Mouse (Mus musculus) MEL (cell line): ENCODE data around the gene Mxd4. TPM values are rescaled to one million over a fixed set of nuclear protein-coding genes. Genes with fewer than 3 reads are reported as not detected.

Experiments used
- DNase-seq: peaks from one replicate; pipeline ENCODE4 v3.0.0; 2011; ENCODE audit warnings: low read depth, low spot score
- H3K27ac ChIP-seq: 2 replicates; pipeline ENCODE4 v1.5.1; 2012; ENCODE audit warnings: low read depth, mild to moderate bottlenecking, control low read depth, low read length, moderate library complexity; ENCODE audit not compliant: control insufficient read depth
- H3K27me3 ChIP-seq, 2 experiments: fragments of 150-350 bp in 1 of 2; sonication (generic) in 1 of 2; 2 replicates each; pipeline ENCODE4 v1.6.1; 2012; ENCODE audit warnings: low read length in 2 of 2, mild to moderate bottlenecking in 2 of 2, improper control_type of control experiment in 1 of 2, moderate library complexity in 1 of 2; ENCODE audit not compliant: insufficient read depth in 2 of 2, control insufficient read depth in 1 of 2
- H3K36me3 ChIP-seq, 2 experiments: 2 replicates each; pipeline ENCODE4 v1.6.1; 2012 to 2014; ENCODE audit warnings: low read length in 2 of 2, improper control_type of control experiment in 1 of 2, inconsistent platforms in 1 of 2, mild to moderate bottlenecking in 1 of 2; ENCODE audit not compliant: insufficient read depth in 2 of 2, control insufficient read depth in 1 of 2
- H3K4me1 ChIP-seq, 2 experiments: fragments of 150-350 bp in 1 of 2; sonication (generic) in 1 of 2; 2 replicates each; pipeline ENCODE4 v1.6.1; 2012; ENCODE audit warnings: low read length in 2 of 2, improper control_type of control experiment in 1 of 2, mild to moderate bottlenecking in 1 of 2; ENCODE audit not compliant: insufficient read depth in 2 of 2, control insufficient read depth in 1 of 2
- H3K4me3 ChIP-seq, 2 experiments: fragments of 150-350 bp in 1 of 2; sonication (generic) in 1 of 2; 2 replicates each; pipeline ENCODE4 v1.5.1; 2012; ENCODE audit warnings: low read depth in 2 of 2, low read length in 2 of 2, mild to moderate bottlenecking in 2 of 2, moderate library complexity in 2 of 2, control low read depth in 1 of 2, improper control_type of control experiment in 1 of 2; ENCODE audit not compliant: control insufficient read depth in 1 of 2, insufficient read depth in 1 of 2
- H3K79me2 ChIP-seq: 2 replicates; pipeline ENCODE4 v1.6.1; 2012; ENCODE audit warnings: mild to moderate bottlenecking, low read length, moderate library complexity; ENCODE audit not compliant: control insufficient read depth, poor library complexity, insufficient read depth
- H3K9ac ChIP-seq: 2 replicates; pipeline ENCODE4 v1.6.1; 2012; ENCODE audit warnings: low read depth, mild to moderate bottlenecking, control low read depth, low read length, moderate library complexity; ENCODE audit not compliant: control insufficient read depth, poor library complexity, severe bottlenecking
- H3K9me3 ChIP-seq: fragments of 150-350 bp; sonication (generic); replicated peaks from 2 replicates; pipeline ENCODE4 v1.6.1; 2012; ENCODE audit warnings: mild to moderate bottlenecking, low read length, improper control_type of control experiment, moderate library complexity; ENCODE audit not compliant: insufficient read depth
- CHD1 ChIP-seq: IDR thresholded peaks from 2 replicates; pipeline ENCODE4 v1.6.1; 2012; ENCODE audit warnings: low read depth, mild to moderate bottlenecking, inconsistent platforms, low read length, improper control_type of control experiment
- E2F4 ChIP-seq: IDR thresholded peaks from 2 replicates; pipeline ENCODE4 v1.6.1; 2011; ENCODE audit warnings: low read depth, low read length, improper control_type of control experiment, borderline replicate concordance
- ELF1 ChIP-seq: IDR thresholded peaks from 2 replicates; pipeline ENCODE4 v1.6.1; 2014; ENCODE audit warnings: low read depth, mild to moderate bottlenecking, inconsistent platforms, low read length, improper control_type of control experiment, moderate library complexity
- GATA1 ChIP-seq: IDR thresholded peaks from 2 replicates; pipeline ENCODE4 v1.6.1; 2011; ENCODE audit warnings: low read depth, low read length, improper control_type of control experiment
- MAX ChIP-seq: IDR thresholded peaks from 2 replicates; pipeline ENCODE4 v1.6.1; 2011; ENCODE audit warnings: low read length, improper control_type of control experiment
- MEF2A ChIP-seq: IDR thresholded peaks from 2 replicates; pipeline ENCODE4 v1.6.1; 2014; ENCODE audit warnings: low read depth, mild to moderate bottlenecking, inconsistent platforms, low read length, improper control_type of control experiment; ENCODE audit not compliant: poor library complexity, insufficient replicate concordance, severe bottlenecking; ENCODE audit errors: extremely low read depth
- MYC ChIP-seq: IDR thresholded peaks from 2 replicates; pipeline ENCODE4 v1.6.1; 2011; ENCODE audit warnings: low read depth, mild to moderate bottlenecking, low read length, improper control_type of control experiment, moderate library complexity
- NRF1 ChIP-seq: IDR thresholded peaks from 2 replicates; pipeline ENCODE4 v1.6.1; 2014; ENCODE audit warnings: low read depth, mild to moderate bottlenecking, inconsistent platforms, low read length, improper control_type of control experiment, moderate library complexity; ENCODE audit not compliant: poor library complexity, insufficient read depth, severe bottlenecking
- POLR2AphosphoS5 ChIP-seq: IDR thresholded peaks from 2 replicates; pipeline ENCODE4 v1.6.1; 2012; ENCODE audit warnings: low read depth, borderline replicate concordance, mild to moderate bottlenecking, inconsistent platforms, low read length, moderate library complexity, mixed read lengths
- RCOR1 ChIP-seq: IDR thresholded peaks from 2 replicates; pipeline ENCODE4 v1.6.1; 2012; ENCODE audit warnings: low read depth, mild to moderate bottlenecking, inconsistent platforms, low read length, improper control_type of control experiment
- SIN3A ChIP-seq: IDR thresholded peaks from 2 replicates; pipeline ENCODE4 v1.6.1; 2012; ENCODE audit warnings: low read length, improper control_type of control experiment, inconsistent platforms
- TAL1 ChIP-seq: IDR thresholded peaks from 2 replicates; pipeline ENCODE4 v1.6.1; 2012; ENCODE audit warnings: mild to moderate bottlenecking, inconsistent platforms, low read length, moderate library complexity, mixed read lengths
- TBP ChIP-seq: IDR thresholded peaks from 2 replicates; pipeline ENCODE4 v1.8.0; 2011; ENCODE audit warnings: low read depth, low read length, improper control_type of control experiment
- ZC3H11A ChIP-seq: IDR thresholded peaks from 2 replicates; pipeline ENCODE4 v1.6.1; 2012; ENCODE audit warnings: low read depth, mild to moderate bottlenecking, inconsistent platforms, low read length, improper control_type of control experiment
- ZNF384 ChIP-seq: IDR thresholded peaks from 2 replicates; pipeline ENCODE4 v1.6.1; 2012; ENCODE audit warnings: low read depth, mild to moderate bottlenecking, inconsistent platforms, low read length, improper control_type of control experiment
- polyA plus RNA-seq, 2 experiments: library from polyadenylated mRNA; stranded (reverse) in 1 of 2; unstranded in 1 of 2; fragments of >175 nt in 1 of 2; fragments of >200 nt in 1 of 2; gene quantifications; 2 replicates each; pipeline versions ENCODE4 v1.2.1 to v1.2.4; 2012; ENCODE audit warnings: low replicate concordance in 2 of 2, low read depth in 1 of 2; ENCODE audit not compliant: insufficient read length in 2 of 2, insufficient read depth in 1 of 2, missing spikeins in 1 of 2
- total RNA-seq: library from RNA; depleted of rRNA; stranded (reverse); fragments of 300-350 nt; gene quantifications from 2 replicates; pipeline ENCODE4 v1.2.3, GENCODE M21; 2012

Mxd4 gene
- total and polyA plus RNA-seq, 3 experiments: 9.7 to 13.3 TPM; not detected in 1

- no peak for DNase-seq
- TF ChIP-seq CHD1 (no peak), TAL1 (no peak), ZNF384 (no peak), ELF1 (no peak), RCOR1 (no peak), MAX (no peak), TBP (no peak)
These were observed 1.1 kb downstream of the Mxd4 start for GRCm38 (mm10) chr5:34186391-34186790.

GRCm38 (mm10) chr5:34185791-34186190 lies 1.7 kb downstream of the Mxd4 start:
- Histone ChIP-seq H3K27me3 (no peaks in the 10 kb centered on the region), H3K36me3 (peaks cover 0 to 8% of the 10 kb centered on the region in 2 experiments; a peak in 2 of 4 replicates)
- no peak for TF ChIP-seq GATA1
- TF ChIP-seq ELF1: no peak
- no peak for TF ChIP-seq MYC
- no peak for TF ChIP-seq CHD1
- TF ChIP-seq POLR2AphosphoS5: no peak
- TF ChIP-seq ZC3H11A: no peak
- TF ChIP-seq E2F4: no peak
- TF ChIP-seq MAX: no peak
- no peak for TF ChIP-seq RCOR1
- TF ChIP-seq MEF2A: no peak
- TF ChIP-seq SIN3A: no peak
- TF ChIP-seq NRF1: no peak
- TF ChIP-seq, all 39 proteins: peak for 0
- no peaks in the 10 kb centered on the region for H3K9me3 ChIP-seq
- H3K79me2 ChIP-seq: peaks cover 3% of the 10 kb centered on the region; the same call in 1 of the 2 replicates
- peaks cover 0 to 23% of the 10 kb centered on the region in 2 experiments; a peak in 2 of 4 replicates for H3K4me1 ChIP-seq
- H3K4me3 ChIP-seq: no peak overlapping the region
- H3K27ac ChIP-seq: no peak overlapping the region
- no peak for DNase-seq
- H3K9ac ChIP-seq: no peak overlapping the region

More at GRCm38 (mm10) chr5:34186391-34186790, 1.1 kb downstream of the Mxd4 start:
- Histone ChIP-seq H3K9ac (peak overlapping the region; percentile 72), H3K27ac (no peak overlapping the region), H3K9me3 (no peaks in the 10 kb centered on the region), H3K4me1 (peaks cover 0 to 23% of the 10 kb centered on the region in 2 experiments; a peak in 2 of 4 replicates), H3K4me3 (peak overlapping the region; percentile 56 to 96), H3K79me2 (peaks cover 3% of the 10 kb centered on the region; the same call in 1 of the 2 replicates), H3K27me3 (no peaks in the 10 kb centered on the region), H3K36me3 (peaks cover 0 to 8% of the 10 kb centered on the region in 2 experiments; a peak in 2 of 4 replicates)
